Mouse (Mus musculus) G1E (cell line): Measurements from ENCODE around the gene Abcf2. TPM values are rescaled to one million over a fixed set of nuclear protein-coding genes. Genes with fewer than 3 reads are reported as not detected.

Experiments used
- ATAC-seq: 2 replicates; pipeline ENCODE4 v1.8.0; 2016; ENCODE audit warnings: mild to moderate bottlenecking; ENCODE audit not compliant: insufficient number of reproducible peaks, poor library complexity, low FRiP score, severe bottlenecking; ENCODE audit errors: extremely low read depth
- DNase-seq: peaks from one replicate; pipeline ENCODE4 v3.0.0; 2012; ENCODE audit warnings: low spot score
- H3K27me3 ChIP-seq: 2 replicates; pipeline ENCODE4 v1.6.1; 2012; ENCODE audit warnings: mild to moderate bottlenecking, low read length, inconsistent platforms; ENCODE audit not compliant: insufficient read depth
- H3K36me3 ChIP-seq: replicated peaks from 2 replicates; pipeline ENCODE3; 2012; ENCODE audit warnings: mild to moderate bottlenecking, inconsistent platforms
- H3K4me1 ChIP-seq: 2 replicates; pipeline ENCODE4 v1.6.1; 2012; ENCODE audit warnings: low read depth, low read length, inconsistent platforms, mixed read lengths; ENCODE audit not compliant: insufficient read depth
- H3K4me3 ChIP-seq: 2 replicates; pipeline ENCODE4 v1.5.1; 2012; ENCODE audit warnings: low read depth, mild to moderate bottlenecking, inconsistent platforms, low read length, moderate library complexity, mixed read lengths
- H3K9me3 ChIP-seq: replicated peaks from 2 replicates; pipeline ENCODE4 v1.6.1; 2012; ENCODE audit warnings: inconsistent platforms
- CTCF ChIP-seq: IDR thresholded peaks from 2 replicates; pipeline ENCODE4 v1.5.1; 2012; ENCODE audit warnings: low read depth, low read length, inconsistent platforms, mixed read lengths
- GATA1 ChIP-seq: IDR thresholded peaks from 2 replicates; pipeline ENCODE4 v1.6.1; 2012; ENCODE audit warnings: borderline replicate concordance, low read length, inconsistent platforms, mixed read lengths
- GATA2 ChIP-seq: IDR thresholded peaks from 2 replicates; pipeline ENCODE4 v1.6.1; 2012; ENCODE audit warnings: low read depth, low read length, inconsistent platforms, borderline replicate concordance
- POLR2AphosphoS5 ChIP-seq: IDR thresholded peaks from 2 replicates; pipeline ENCODE4 v1.6.1; 2012; ENCODE audit warnings: low read depth, low read length, inconsistent platforms; ENCODE audit not compliant: insufficient replicate concordance
- TAL1 ChIP-seq: conservative IDR thresholded peaks from 2 replicates; pipeline ENCODE4 v1.6.1; 2012; ENCODE audit warnings: low read depth, low read length, inconsistent platforms, mixed read lengths
- polyA plus RNA-seq: library from polyadenylated mRNA; stranded (reverse); fragments of >175 nt; gene quantifications from 2 replicates; pipeline ENCODE4 v1.2.3, GENCODE M21; 2012
- total RNA-seq, 2 experiments: library from RNA; stranded (forward) in 1 of 2; stranded (reverse) in 1 of 2; fragments of 200-1000 nt in 1 of 2; fragments of >200 nt in 1 of 2; fragmentation: Nextera tagmentation in 1 of 2; gene quantifications; 2 replicates each; pipeline ENCODE4 v1.2.3; 2014 to 2017

The Abcf2 gene
- total and polyA plus RNA-seq, 3 experiments = 58.8 to 89.5 (median 81.4) TPM

GRCm38 (mm10) chr5:24605980-24606665, 28.9 kb upstream of the Abcf2 start:
- no peak for ATAC-seq
- DNase-seq = no peak
- Histone ChIP-seq H3K9me3 (no peaks in the 10 kb centered on the region), H3K4me1 (peaks cover 3% of the 10 kb centered on the region; the same call in 1 of the 2 replicates), H3K4me3 (no peak overlapping the region), H3K36me3 (no peaks in the 10 kb centered on the region), H3K27me3 (peaks cover 56% of the 10 kb centered on the region)
- TF ChIP-seq TAL1 = no peak
- TF ChIP-seq CTCF = no peak
- no peak for TF ChIP-seq GATA1
- TF ChIP-seq GATA2 = no peak
- TF ChIP-seq POLR2AphosphoS5 = no peak

GRCm38 (mm10) chr5:24605321-24605979, 28.2 kb upstream of the Abcf2 start:
- H3K4me1 ChIP-seq = peaks cover 3% of the 10 kb centered on the region; the same call in 1 of the 2 replicates
- peaks cover 61% of the 10 kb centered on the region for H3K27me3 ChIP-seq
- no peaks in the 10 kb centered on the region for H3K36me3 ChIP-seq
- H3K9me3 ChIP-seq = no peaks in the 10 kb centered on the region
- DNase-seq (no peak), ATAC-seq (no peak)
- no peak for TF ChIP-seq GATA2
- TF ChIP-seq TAL1 = no peak
- no peak for TF ChIP-seq CTCF
- TF ChIP-seq GATA1 = no peak
- TF ChIP-seq POLR2AphosphoS5 = no peak
- H3K4me3 ChIP-seq = no peak overlapping the region

GRCm38 (mm10) chr5:24604656-24605100, 27.4 kb upstream of the Abcf2 start:
- Histone ChIP-seq H3K4me3 (no peak overlapping the region), H3K36me3 (no peaks in the 10 kb centered on the region), H3K27me3 (peaks cover 66% of the 10 kb centered on the region), H3K9me3 (no peaks in the 10 kb centered on the region), H3K4me1 (peaks cover 3% of the 10 kb centered on the region; the same call in 1 of the 2 replicates)
- DNase-seq (no peak), ATAC-seq (no peak)
- TF ChIP-seq TAL1 (no peak), GATA1 (no peak), CTCF (no peak), POLR2AphosphoS5 (no peak), GATA2 (no peak)

- DNase-seq (no peak), ATAC-seq (no peak)
- peaks cover 71% of the 10 kb centered on the region for H3K27me3 ChIP-seq
These were observed 26.9 kb upstream of the Abcf2 start for GRCm38 (mm10) chr5:24604080-24604655.

GRCm38 (mm10) chr5:24603431-24604010, 26.3 kb upstream of the Abcf2 start:
- ATAC-seq (no peak), DNase-seq (no peak)
- no peak for TF ChIP-seq POLR2AphosphoS5
- no peak for TF ChIP-seq GATA1
- TF ChIP-seq GATA2 = no peak
- TF ChIP-seq TAL1 = no peak
- TF ChIP-seq CTCF = no peak
- H3K27me3 ChIP-seq = peaks cover 76% of the 10 kb centered on the region
- H3K4me3 ChIP-seq = no peak overlapping the region
- no peaks in the 10 kb centered on the region for H3K36me3 ChIP-seq
- peaks cover 3% of the 10 kb centered on the region for H3K4me1 ChIP-seq
- H3K9me3 ChIP-seq = no peaks in the 10 kb centered on the region

More at GRCm38 (mm10) chr5:24604080-24604655, 26.9 kb upstream of the Abcf2 start:
- peaks cover 3% of the 10 kb centered on the region; the same call in 1 of the 2 replicates for H3K4me1 ChIP-seq
- TF ChIP-seq GATA1 (no peak), CTCF (no peak), GATA2 (no peak), POLR2AphosphoS5 (no peak), TAL1 (no peak)
- no peaks in the 10 kb centered on the region for H3K36me3 ChIP-seq
- no peak overlapping the region for H3K4me3 ChIP-seq
- no peaks in the 10 kb centered on the region for H3K9me3 ChIP-seq
